Mouse (Mus musculus) 3134 (cell line): ENCODE results near the gene Tmem50a.
"Not testable (repeated sequence)": the region's sequence is repeated elsewhere in the genome, so short reads cannot be mapped to it uniquely, and the experiment has no call there.

Experiments
- DNase-seq: peaks from one replicate; pipeline ENCODE4 v3.0.0-alpha.2; 2011; ENCODE audit warnings: low spot score; ENCODE audit not compliant: insufficient read length; ENCODE audit errors: extremely low read depth

Gene Tmem50a

DNA sequence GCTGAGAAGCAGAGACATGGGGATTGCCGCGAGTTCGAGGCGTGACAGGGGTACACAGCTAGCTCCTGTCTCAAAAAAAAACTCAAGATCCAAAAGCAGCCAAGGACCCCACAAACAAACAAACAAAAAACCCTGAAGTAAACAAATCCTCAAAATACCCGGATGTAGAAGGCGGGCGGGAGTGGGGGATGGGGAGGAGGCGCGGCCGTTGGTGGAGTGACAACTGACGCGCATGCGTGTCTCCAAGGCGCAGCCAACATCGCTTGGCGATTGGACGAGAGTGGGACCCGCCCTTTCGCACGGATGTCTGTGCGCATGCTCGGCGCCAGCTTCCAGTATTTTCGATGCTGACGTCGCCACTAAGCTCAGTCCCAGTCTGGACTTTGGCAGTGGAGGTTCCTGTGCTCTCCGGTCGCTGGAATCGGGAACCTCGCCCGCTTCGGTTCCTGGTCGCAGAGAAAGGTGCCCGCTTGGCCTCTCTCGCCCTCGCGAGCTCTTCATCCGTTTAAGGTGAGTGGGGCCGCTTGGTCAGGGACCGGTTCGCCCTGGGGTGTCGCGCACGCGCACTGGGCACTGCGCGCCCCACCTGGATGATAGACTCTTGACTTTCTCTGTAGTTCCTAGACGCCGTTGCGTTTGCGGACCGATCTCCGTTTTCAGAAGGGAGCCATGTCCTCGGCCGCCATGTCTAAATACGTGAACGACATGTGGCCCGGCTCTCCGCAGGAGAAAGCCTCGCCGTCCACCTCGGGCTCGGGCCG, 8.6 kb upstream of the Tmem50a start, which contains the start of gene Rsrp1:
TSS of gene Rsrp1 (plus strand) at position 335 of the 761 bp plus-strand sequence.
- DNase-seq: peak; percentile 97

DNA sequence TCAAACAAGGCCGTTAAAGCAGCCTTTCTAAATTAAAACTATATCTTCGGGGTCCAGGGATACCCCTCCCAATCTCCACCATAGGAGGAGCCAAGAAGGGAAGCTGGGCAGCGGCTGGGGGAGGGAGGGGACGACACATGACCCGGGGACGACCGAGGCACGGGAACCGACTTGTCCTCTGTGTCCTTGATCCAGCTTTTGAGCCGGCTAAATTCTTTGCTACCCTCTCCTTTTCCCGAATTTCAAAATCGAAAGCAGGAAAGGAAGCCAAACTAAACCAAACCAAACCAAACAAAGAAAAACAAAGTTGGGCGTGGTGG, 8.1 kb upstream of the Tmem50a start:
- no peak for DNase-seq

DNA sequence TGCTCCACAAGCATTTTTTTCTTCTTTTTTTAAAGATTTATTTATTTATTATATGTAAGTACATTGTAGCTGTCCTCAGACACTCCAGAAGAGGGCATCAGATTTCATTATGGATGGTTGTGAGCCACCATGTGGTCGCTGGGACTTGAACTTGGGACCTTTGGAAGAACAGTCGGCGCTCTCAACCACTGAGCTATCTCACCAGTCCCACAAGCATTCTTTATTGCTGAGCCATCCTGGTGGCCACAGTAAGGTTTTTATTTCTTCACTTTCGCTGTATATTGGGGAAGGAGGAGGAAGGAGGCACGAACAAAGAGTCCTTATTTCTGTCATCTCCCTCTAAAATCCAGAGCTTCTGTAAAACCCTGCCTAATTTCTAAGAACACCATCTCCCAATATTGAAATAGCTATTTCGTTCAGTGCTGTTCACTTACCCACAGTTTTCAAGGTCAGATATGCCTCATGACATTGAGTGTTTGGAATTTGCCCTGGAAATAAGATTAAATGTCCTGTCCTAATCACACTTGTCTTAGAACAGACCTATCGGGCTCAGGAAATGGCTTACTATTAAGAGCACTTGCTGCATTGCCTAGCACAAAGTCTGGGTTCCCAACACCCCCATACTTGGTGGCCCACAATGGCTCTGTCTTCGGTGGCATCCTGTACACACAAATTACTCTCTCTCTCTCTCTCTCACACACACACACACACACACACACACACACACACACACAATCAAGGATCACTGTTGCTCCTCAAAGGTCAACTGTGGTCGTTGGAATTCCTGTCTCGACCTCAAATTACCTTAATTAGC, 7.5 kb upstream of the Tmem50a start:
- peak; percentile 52 for DNase-seq

DNA sequence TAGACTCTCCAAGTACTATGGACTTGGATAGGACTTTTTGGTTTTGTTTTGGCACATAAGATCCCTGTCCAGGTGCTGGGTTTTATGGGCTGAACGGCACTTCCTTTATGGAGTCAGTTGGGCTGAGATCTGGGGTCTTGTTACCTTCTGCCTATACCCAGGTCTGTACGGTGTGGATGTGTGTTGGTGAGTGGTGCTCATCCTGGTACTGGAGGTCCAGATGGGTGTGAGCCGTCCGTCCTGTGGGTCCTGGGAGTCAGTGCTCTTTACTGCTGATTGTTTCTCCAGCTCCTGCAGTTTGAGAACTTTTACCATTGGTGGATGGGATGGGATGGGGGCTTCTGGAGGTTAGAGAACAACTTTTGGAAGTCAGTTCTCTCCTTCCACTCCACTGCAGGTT, 6.9 kb upstream of the Tmem50a start:
- no peak for DNase-seq

DNA sequence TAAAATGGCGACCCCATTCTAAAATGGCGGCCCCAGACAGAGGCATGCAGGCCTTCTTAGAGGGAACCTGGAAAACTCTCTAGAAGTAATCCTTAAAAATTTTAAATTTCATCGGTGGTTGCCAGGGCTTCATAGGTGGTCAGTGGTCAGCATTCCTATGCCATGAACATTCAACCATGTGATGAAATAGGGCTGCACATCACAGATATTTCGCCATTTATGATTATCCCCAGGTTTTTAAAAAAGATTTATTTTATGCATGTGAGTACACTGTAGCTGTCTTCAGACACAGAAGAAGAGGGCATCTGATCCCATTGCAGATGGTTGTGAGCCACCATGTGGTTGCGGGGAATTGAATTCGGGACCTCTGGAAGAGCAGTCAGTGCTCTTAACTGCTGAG, 5.8 kb upstream of the Tmem50a start:
- DNase-seq: peak; percentile 62

DNA sequence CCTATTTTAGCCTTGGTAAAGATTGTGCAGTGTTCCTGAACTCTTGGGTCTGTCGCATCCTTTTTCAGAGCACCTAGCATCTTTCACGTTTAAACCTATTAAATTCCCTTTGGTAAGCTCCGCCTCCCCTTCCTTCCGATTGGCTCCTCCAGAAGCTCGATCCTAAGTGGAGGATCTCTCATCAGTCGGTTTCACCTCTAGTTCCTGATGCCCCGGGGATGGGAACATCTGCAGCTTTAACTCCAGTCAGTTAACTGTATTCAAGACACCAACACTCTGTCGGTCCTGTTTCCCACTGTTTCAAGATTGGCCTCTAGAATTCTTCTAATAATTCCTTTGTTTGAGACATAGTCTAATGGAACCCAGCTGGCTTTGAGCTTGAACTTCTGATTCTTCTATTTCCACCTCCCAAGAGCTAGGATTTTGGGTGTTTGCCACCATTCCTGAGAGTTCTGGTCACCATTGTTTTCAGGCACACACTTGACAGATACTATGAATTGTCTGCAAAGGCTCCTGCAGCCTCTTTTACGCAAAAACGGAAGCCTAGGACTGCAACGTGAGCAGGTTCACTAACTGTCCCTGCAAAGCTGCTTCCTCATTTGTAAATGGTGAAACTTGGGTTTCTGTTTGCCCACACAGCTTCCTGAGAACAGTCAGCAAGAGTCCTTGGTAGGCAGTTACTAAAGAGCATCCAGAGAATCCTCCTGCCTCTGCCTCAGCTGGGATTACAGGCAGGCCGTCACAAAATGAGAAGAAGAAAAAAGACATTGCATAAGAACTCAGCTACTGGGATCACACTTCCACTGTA, 5.1 kb upstream of the Tmem50a start:
- no peak for DNase-seq

DNA sequence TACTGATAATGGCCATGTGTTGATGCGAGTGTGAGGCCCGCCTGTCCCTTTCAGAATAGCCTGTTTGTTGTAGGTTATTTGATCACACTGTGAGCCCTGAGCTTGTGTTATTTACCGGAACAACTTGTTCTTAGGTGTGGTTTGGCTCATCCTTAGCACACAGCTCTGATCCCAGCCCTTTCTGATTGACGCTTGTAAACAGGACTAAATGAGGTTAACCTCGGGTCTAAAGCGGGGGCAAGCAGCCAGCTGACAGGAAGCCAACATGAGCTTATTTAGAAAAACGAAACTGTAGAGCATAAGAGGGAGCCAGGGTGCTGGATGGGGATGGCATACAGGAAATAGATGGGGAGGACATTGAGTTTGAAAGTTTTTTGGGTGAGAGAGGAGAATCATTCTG, 3.6 kb upstream of the Tmem50a start:
- DNase-seq: peak; percentile 60

DNA sequence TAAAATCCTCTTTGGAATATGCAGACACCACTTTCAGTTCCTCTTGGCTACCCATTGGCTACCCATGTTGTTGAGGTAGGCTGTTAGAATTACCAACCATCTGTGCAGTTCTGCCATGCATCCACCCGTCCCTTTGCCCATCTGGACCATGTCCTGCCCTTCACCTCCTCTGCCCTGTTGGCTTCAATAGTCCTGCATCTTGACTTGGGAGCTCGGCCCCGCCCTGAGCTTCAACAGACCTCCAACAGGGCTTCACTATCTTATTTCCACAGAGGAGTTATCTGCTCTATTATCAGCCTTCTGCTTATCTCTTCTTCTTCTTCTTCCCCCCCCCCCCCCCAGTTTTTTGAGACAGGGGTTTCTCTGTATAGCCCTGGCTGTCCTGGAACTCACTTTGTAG, 2.4 kb upstream of the Tmem50a start:
- no peak for DNase-seq

DNA sequence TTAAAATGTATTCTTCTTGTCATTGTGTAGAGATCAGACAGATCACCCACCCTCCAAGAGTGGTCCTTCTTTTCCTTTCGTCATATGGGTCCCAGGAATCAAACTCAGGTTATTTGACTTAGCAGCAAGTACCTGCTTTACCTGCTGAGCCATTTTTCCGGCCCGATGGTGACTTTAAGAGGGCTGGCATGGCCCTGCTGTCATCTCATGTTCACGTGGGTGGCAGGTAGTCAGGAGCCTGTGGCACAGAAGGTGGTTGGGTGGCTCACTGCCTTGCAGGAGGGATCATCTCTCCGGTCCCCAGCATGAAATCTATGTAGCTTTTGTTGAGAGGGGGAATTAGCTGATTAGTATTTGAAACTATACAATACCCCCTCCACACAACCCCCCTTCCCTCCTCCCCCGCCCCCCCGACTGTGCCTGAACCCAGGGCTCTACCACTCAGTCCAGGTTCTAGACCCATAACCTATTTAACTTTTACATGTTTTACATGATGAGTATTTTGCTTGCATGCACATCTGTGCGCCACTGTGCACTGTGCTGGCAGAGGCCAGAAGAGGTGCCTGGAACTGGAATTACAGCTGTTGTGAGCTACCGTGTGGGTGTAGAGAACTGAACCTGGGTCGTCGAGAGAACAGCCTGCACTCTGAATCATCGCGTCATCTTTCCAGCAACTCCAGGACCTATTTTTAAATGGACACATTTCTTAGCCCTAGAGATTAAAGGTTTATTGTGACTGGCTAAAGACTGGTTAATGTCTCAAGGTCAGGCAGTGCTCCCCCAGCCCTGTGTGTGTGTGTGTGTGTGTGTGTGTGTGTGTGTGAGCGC, 613 bp upstream of the Tmem50a start:
- DNase-seq: no peak

DNA sequence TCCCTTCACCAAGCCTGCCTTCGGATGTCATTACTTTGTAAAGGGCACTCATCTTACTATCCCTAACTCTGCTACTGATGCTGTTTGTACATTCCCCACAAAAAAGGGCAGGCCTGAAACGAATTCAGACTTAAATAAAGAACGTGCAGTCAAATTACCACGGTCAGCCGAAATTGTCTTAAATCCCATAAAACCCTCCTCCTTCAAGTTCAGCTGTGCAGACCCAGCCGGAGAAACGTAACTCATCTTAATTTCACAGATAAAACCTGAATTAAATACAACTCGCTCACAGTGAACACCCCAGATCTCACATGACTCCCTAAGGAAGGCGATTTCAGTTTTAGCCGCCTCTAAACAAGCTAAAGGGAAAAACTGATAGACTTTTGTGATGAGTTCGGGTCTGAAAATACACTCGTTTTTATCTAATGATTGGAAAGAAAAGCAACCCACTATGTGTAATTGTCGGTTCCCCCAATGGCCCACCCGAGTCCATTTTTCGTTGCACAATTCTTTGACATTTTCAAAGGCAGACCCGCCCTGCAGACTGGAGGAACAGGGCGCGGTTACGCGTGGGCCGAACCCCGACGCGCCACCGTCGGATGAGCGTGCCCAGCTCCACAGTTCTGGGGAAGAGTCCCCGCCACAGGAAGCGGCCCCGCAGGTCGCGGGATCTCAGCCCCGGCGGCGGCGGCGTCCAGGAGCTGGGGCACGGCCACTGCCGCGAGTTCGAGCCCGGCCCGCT, 531 bp downstream of the Tmem50a start:
- no peak for DNase-seq

DNA sequence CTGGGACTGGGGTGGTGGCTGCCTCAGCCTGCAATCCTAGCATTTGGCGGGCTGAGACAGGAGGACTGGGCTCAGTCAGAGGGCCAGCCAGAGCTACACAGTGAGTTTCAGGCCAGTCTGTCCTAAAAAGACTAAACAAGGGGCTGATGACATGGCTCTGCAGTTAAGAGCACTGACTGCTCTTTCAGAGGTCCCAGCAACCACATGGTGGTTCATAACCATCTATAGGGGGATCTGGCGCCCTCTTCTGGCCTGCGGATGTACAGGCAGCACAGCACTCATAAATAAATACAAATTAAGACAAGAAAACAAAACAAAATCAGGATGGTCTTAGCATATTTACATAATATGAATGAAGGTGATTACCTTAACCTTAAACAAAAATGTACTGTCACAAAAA, 1.4 kb downstream of the Tmem50a start:
- DNase-seq: peak; percentile 50

DNA sequence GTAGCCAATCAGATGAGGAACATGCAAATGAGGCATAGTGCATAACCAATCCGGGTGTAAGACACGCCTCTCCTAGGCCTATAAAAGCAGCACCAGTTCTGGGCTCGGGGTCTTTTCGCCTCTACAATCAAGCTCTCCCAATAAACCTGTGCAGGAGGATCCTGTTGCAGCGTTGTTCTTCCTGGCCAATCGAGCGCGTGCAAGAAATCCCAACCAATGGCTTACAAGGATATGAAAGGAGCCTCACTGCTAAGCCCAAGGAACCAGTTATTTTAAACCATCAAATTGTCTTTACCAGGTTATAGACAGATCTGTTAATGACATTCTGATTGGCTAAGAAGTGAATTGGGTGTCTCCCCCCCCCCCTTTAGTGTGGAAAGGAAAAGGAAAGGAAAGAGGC, 3.4 kb downstream of the Tmem50a start:
- not testable (repeated sequence) for DNase-seq

DNA sequence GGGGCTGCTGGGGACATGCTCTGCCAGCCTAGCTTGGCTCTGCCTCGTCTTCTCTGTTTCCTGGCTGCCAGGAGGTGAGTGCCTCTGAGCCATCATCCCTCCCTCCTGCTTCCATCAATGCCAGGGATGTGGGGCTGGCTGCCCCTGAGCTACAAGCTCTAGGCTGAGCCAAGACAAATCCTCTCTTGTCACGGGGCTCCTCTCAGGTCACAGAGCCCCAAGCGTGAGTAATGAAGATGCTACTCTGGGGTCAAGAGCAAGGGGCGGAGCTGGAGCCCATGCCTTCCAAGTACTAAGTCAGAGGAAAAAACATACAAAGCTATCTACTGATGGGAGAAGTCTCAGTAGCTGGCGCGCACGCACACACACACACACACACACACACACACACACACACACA, 11.8 kb downstream of the Tmem50a start:
- no peak for DNase-seq

DNA sequence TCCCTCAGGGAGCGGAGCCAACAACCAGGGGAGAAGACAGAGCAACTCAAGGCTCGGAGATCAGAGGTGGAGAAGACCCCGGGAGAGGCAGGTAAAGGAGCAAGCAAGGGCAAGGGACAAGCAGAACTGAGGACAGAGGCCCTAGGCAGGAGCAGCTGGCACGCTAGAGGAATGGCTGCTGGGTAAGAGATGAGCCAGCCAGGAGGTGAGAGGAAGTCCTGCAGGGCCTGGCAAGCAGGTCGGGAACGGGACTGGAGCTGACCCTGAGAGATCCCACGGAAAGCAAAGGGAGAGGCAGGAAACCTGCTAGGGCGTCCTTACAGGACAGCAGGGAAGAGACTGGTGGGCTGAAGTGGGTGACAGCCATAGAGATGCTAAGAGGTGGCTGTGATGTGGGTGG, 13.7 kb downstream of the Tmem50a start:
- DNase-seq: no peak

DNA sequence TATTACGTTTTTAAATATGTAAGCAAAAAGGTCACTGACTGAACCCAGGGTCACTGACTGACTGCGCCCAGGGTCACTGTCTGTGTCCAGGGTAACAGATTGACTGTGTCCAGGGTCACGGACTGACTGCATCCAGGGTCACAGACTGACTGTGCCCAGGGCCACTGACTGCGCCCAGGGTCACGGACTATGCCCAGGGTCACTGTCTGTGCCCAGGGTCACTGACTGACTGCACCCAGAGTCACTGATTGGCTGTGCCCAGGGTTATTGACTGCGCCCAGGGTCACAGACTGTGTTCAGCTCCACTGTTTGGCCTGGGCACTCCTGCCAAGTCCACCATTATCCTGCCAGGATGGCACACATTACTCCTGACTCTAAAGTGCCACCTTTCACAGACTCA, 17.6 kb downstream of the Tmem50a start:
- no peak for DNase-seq

DNA sequence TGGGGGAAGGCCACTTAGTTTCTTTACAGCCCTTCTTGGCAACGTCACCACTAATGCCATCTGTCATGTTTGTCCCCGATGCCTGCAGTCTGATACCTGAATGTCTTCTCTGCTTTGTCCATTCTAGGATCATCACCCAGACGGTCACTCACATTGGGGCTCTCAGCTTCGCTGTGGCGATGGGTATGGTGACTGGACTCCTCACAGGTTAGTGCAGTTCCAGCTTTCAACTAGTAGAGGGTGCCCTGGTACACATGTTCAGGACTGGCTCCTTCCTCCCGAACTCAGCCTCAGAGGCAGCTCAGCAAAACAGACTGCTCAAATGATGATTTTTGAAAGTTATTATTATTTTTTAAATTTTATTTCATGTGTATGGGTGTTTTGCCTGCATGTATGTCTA, 22.7 kb downstream of the Tmem50a start:
- DNase-seq: no peak

DNA sequence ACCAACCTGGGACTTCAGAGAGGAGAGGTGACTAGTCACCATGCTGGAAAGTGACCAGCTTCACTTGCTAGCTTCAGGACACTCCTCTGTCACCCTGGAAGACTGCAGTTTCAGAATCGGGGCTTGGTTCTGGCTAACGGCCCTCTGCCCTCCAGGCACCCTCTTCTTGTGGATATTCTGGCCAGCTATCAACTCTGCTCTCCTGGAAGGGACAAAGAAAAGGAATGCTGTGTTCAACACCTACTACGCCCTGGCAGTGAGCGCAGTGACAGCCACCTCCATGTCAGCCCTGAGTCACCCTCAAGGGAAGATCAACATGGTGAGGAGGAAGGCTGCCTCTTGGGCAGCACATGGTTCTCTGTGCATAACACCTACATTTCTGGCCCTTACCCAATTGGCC, 30.5 kb downstream of the Tmem50a start:
- peak; percentile 22 for DNase-seq

DNA sequence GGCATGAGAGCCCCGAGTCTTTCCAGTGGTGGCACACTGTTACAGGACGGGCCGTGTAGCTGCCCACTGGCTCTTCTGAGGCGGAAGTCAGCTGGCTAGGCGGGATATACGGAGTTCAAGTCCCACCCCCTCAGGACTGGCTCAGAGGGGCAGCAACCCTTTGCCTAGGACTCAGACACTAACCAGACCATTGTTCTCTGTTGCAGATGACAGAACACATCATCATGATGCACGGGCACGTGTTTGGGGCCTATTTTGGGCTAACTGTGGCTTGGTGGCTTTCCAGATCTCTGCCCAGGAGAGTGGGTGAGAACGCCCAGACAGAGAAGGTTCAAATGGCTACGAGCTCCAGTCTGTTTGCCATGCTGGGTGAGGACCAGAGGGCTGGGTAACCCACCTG, 31.0 kb downstream of the Tmem50a start:
- DNase-seq: peak; percentile 19

DNA sequence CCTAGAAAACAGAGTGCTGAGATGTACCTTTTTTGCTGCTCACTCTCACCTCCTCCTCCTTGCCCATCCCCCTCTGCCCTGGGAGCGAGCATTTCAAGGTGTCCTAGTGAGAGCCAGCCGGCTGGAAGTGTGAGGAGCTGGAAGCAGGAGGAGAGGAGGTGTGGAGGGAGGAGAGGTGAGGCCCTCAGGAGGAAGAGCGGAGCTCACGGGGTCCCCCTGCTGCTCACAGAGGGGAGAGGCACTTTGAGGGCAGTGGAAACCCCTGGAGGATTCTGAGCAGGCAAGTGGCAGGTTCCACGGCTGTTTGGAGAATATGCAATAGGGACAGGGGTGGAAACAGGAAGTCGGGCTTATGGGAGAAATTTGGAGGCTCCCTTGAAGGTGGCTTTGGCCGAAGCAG, 31.6 kb downstream of the Tmem50a start:
- peak; percentile 41 for DNase-seq

DNA sequence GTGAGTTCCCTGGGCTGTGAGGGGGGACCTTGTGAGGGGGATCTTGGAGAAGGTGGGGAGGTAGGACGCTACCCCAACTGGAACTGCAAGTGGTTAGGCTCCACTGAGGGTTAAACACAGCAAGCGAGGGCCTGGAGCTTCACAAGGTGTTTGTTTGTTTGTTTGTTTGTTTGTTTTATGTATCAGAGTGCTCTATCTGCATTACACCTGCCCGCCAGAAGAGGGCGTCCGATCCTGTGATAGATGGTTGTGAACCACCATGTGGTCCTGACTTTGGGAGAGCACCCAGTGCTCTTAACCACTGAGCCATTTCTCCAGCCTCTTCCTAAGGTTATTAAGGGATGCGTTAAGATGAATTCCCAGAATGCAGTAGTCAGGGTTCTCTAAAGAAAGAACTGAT, 34.8 kb downstream of the Tmem50a start:
- DNase-seq: no peak
